Comparison of ENCODE assay signal across 10 mouse cellular contexts in genomic region chr13:37821413-37821812, GRCm38 (mm10). TPM values are rescaled to one million over a fixed set of nuclear protein-coding genes. Genes with fewer than 3 reads are reported as not detected.
DNase-seq lines count a peak whose midpoint lies in the region; ATAC-seq and TF ChIP-seq lines count a peak whose summit lies in the region.
"Had no signal": no experiment of that assay in that cellular context is flagged by ENCODE, and none has a peak within 500 bp of the region (broad histone marks: within the 10 kb centered on the region; RNA-seq: fewer than 3 reads in every experiment).

No protein-coding gene starts in this region.

- H3K27ac ChIP-seq in heart, embryonic 10.5 days: peak overlapping the region; percentile 26; the same call in 1 of the 2 replicates
- no peak overlapping the region for H3K27ac ChIP-seq in thymus, adult 2 months (ENCODE audit: control insufficient read depth, insufficient read depth, low read length)
- no peak overlapping the region for H3K27ac ChIP-seq in intestine, postnatal 0 days (ENCODE audit: low read depth, low read length)

- H3K4me2 ChIP-seq in intestine, postnatal 0 days (replicated peaks; ENCODE audit: low read depth): no peak overlapping the region

- no peaks in the 10 kb centered on the region for H3K9me3 ChIP-seq in heart, embryonic 10.5 days
- no peaks in the 10 kb centered on the region for H3K9me3 ChIP-seq in intestine, postnatal 0 days (ENCODE audit: control insufficient read depth)

- no peak overlapping the region for H3K9ac ChIP-seq in intestine, postnatal 0 days (ENCODE audit: low read depth, low read length)

- 17% methylated on average over 4 of the region's 4 CpGs for WGBS in heart, embryonic 10.5 days
- 12% methylated on average over 4 of the region's 4 CpGs for WGBS in thymus, adult 2 months
- WGBS in intestine, postnatal 0 days: 12% methylated on average over 4 of the region's 4 CpGs

- no peak for TF ChIP-seq POLR2A in thymus, adult 2 months (IDR thresholded peaks at IDR 0.05; ENCODE audit: control insufficient read depth, extremely low read depth, insufficient read depth, low read length, poor library complexity)

- H3K4me3 ChIP-seq in heart, embryonic 10.5 days: no peak overlapping the region
- no peak overlapping the region for H3K4me3 ChIP-seq in thymus, adult 2 months (ENCODE audit: control insufficient read depth, insufficient read depth, low read length)
- no peak overlapping the region for H3K4me3 ChIP-seq in intestine, postnatal 0 days (ENCODE audit: low read depth, low read length)

- 0 out of 2 replicates have a peak, but pooled peaks have one; percentile 35 for TF ChIP-seq CTCF in thymus, adult 2 months (IDR thresholded peaks at IDR 0.05; ENCODE audit: borderline replicate concordance, control insufficient read depth, extremely low read depth, insufficient read depth, low read length, poor library complexity)
- TF ChIP-seq CTCF in intestine, postnatal 0 days (IDR thresholded peaks at IDR 0.05; ENCODE audit: low read depth): peak; percentile 63

- H3K36me3 ChIP-seq in heart, embryonic 10.5 days: no peaks in the 10 kb centered on the region
- no peaks in the 10 kb centered on the region for H3K36me3 ChIP-seq in thymus, adult 2 months (ENCODE audit: control insufficient read depth, insufficient read depth, low read length)
- no peaks in the 10 kb centered on the region for H3K36me3 ChIP-seq in intestine, postnatal 0 days (ENCODE audit: control insufficient read depth, insufficient read depth)

- H3K4me1 ChIP-seq in heart, embryonic 10.5 days: peaks cover 30% of the 10 kb centered on the region
- H3K4me1 ChIP-seq in thymus, adult 2 months (replicated peaks; ENCODE audit: control insufficient read depth, insufficient read depth, low read length): peaks cover 18% of the 10 kb centered on the region
- 0 out of 2 replicates have a peak, but pooled peaks cover 5% of the 10 kb centered on the region for H3K4me1 ChIP-seq in intestine, postnatal 0 days (replicated peaks; ENCODE audit: control insufficient read depth, insufficient read depth, low read length)

- peak; percentile 90 for DNase-seq in heart, embryonic 10.5 days (ENCODE audit: low spot score)
- DNase-seq in heart, adult 9 months (ENCODE audit: low spot score in 2 of 2): no peak
- no peak for DNase-seq in thymus, adult 2 months
- no peak for DNase-seq in thymus, postnatal 10 days (ENCODE audit: low spot score in 2 of 2)
- DNase-seq in testis, postnatal 14 days (ENCODE audit: low spot score): no peak
- no peak for DNase-seq in c-Kit-positive CD71-positive TER-119-positive erythroid progenitor cells, embryonic 14.5 days (ENCODE audit: low spot score)
- no peak for DNase-seq in spleen, adult 12 weeks (ENCODE audit: low spot score)
- DNase-seq: spleen, adult 18-20 months had no signal

- H3K27me3 ChIP-seq in heart, embryonic 10.5 days (ENCODE audit: insufficient read depth, poor library complexity, severe bottlenecking): no peaks in the 10 kb centered on the region
- H3K27me3 ChIP-seq in thymus, adult 2 months (ENCODE audit: control insufficient read depth, insufficient read depth, low read length): no peaks in the 10 kb centered on the region
- no peaks in the 10 kb centered on the region for H3K27me3 ChIP-seq in intestine, postnatal 0 days (replicated peaks; ENCODE audit: control insufficient read depth, insufficient read depth, low read length)

- ATAC-seq in intestine, postnatal 0 days: no peak
- ATAC-seq: activated CD4-positive, CD25-positive, alpha-beta regulatory T cell, adult 4 months had no signal

RNA-seq across cellular contexts. Expression of gene Rreb1, which starts 43.2 kb away (rescaled TPM):
- polyA plus RNA-seq in heart, embryonic 10.5 days (2016; fragmentation: Nextera tagmentation; extraction: Ambion mirVana): 12.1 and 14.3 TPM in 2 replicates
- polyA plus RNA-seq in thymus, adult 2 months (2012; rRNA removed): 37.5 and 46.9 TPM in 2 replicates
- polyA plus RNA-seq in intestine, postnatal 0 days (2015; fragmentation: Nextera tagmentation; extraction: Ambion mirVana): 9.6 and 10.6 TPM in 2 replicates
